Mouse (Mus musculus): ENCODE results near the gene Ywhae. TPM values are rescaled to one million over a fixed set of nuclear protein-coding genes. Genes with fewer than 3 reads are reported as not detected.

Ywhae gene
- polyA plus RNA-seq, 1 experiment from 2014 or later, result 453 TPM

DNA sequence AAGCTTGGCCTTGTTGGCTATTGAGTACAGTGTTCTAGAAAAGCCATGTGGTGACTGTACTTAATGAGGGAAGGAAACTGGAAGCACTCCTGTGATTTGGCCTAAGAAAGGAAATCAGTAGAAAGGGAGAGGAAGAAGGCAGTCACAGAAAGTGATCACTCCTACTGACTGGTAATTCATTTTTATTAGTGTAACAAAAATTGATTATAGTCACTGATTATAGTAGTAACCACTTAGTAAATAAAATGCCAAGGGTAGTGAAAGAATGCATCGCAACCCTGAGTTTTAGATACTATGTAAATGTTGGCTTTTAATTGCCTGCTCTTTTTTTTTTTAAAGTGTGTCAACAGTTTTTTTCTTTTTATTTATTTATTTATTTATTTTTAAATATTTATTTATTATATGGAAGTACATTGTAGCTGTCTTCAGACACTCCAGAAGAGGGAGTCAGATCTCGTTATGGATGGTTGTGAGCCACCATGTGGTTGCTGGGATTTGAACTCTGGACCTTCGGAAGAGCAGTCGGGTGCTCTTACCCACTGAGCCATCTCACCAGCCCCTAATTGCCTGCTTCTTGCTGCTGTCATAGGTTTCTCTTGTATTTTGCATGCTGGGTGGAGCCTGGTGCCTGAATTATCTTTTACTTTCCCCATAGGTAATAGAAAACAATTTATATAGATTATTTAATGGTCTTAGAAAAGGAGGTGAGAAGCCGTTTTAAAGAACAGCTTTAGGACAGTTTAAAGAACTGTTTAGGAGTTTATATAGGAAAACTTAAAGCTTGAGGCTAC lies 3.0 kb downstream of the Ywhae start:
- H3K27me3 ChIP-seq (replicated peaks; ENCODE audit: insufficient read depth, low read length), result no peaks in the 10 kb centered on the region
- 0 out of 2 replicates have a peak overlapping the region, but pooled peaks have one; percentile 32 for H3K27ac ChIP-seq (ENCODE audit: low read length)
- H3K4me1 ChIP-seq (ENCODE audit: insufficient read depth, low read depth, low read length), result peaks cover 21% of the 10 kb centered on the region; the same call in 1 of the 2 replicates
- H3K36me3 ChIP-seq (ENCODE audit: insufficient read depth, low read length), result no peaks in the 10 kb centered on the region
- no peak overlapping the region for H3K9ac ChIP-seq (replicated peaks; ENCODE audit: low read depth)
- no peaks in the 10 kb centered on the region for H3K9me3 ChIP-seq (ENCODE audit: low read length)
- no peak for DNase-seq (ENCODE audit: low spot score)
- ATAC-seq, result no peak
- H3K4me3 ChIP-seq (ENCODE audit: low read depth, low read length), result no peak overlapping the region
- peak overlapping the region; percentile 77; the same call in 1 of the 2 replicates for H3K4me2 ChIP-seq (replicated peaks; ENCODE audit: low read depth, low read length)
- 62% methylated on average over 5 of the region's 5 CpGs for WGBS
- no peak for TF ChIP-seq EP300 (IDR thresholded peaks at IDR 0.05)
- TF ChIP-seq CTCF (IDR thresholded peaks at IDR 0.05), result no peak

DNA sequence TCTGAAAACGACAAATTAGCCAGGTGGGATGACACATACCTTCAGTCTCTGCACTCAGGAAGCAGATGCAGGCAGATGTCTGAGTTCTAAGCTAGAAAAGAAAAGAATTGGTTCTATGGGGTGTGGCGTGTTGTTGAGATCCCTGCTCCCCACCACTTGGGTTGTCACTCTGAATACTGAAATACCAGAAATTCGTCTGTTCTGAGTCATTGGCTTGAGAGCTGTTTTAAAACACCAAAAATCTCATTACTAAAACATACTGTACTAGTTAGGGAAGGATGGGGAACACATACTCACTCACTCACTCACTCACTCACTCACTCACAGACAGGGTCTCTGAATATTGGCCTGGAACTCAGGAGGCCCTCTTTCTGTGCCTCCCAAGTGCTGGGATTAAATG lies 4.3 kb downstream of the Ywhae start:
- no peaks in the 10 kb centered on the region for H3K27me3 ChIP-seq (replicated peaks; ENCODE audit: insufficient read depth, low read length)
- peak; percentile 8; the same call in 1 of the 2 replicates for ATAC-seq
- peak overlapping the region; percentile 38; the same call in 1 of the 2 replicates for H3K27ac ChIP-seq (ENCODE audit: low read length)
- peaks cover 25% of the 10 kb centered on the region; the same call in 1 of the 2 replicates for H3K4me1 ChIP-seq (ENCODE audit: insufficient read depth, low read depth, low read length)
- TF ChIP-seq CTCF (IDR thresholded peaks at IDR 0.05), result no peak
- TF ChIP-seq EP300 (IDR thresholded peaks at IDR 0.05), result peak; percentile 92
- no peak overlapping the region for H3K9ac ChIP-seq (replicated peaks; ENCODE audit: low read depth)
- no peaks in the 10 kb centered on the region for H3K9me3 ChIP-seq (ENCODE audit: low read length)
- H3K36me3 ChIP-seq (ENCODE audit: insufficient read depth, low read length), result no peaks in the 10 kb centered on the region
- no peak overlapping the region for H3K4me2 ChIP-seq (replicated peaks; ENCODE audit: low read depth, low read length)
- DNase-seq (ENCODE audit: low spot score), result peak; percentile 64
- H3K4me3 ChIP-seq (ENCODE audit: low read depth, low read length), result no peak overlapping the region
- WGBS, result 42% methylated on average over 3 of the region's 3 CpGs

DNA sequence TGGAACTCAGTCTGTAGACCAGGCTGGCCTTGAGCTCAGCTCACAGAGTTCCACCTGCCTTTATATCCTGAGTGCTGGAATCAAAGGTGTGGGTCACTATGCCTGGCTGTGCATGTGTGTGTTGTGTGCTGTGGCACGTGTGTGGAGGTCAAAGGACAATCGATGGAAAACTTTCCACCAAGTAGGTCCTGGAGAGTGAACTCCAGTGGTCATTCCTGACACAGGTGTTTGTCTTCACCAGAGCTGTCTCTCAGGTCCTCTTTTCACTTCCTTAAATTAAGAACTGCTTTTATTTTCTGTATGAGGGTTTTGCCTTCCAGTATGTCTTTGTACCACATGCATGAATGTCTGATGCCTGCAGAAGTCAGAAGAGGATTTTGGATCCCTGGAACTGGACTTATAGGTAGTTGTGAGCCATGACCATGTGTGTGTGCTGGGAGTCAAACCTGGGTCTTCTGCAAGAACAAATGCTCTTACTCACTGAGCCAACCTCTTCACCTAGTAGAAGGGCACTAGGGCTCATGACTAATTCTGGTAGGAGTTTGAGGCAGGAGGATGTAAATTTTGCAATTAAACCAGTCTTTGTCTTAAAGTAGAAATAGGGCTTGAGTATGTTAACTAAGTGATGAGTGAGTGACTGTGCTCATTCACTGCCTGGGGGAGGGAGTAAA lies 5.3 kb downstream of the Ywhae start:
- Histone ChIP-seq H3K9me3 (ENCODE audit: low read length) (no peaks in the 10 kb centered on the region), H3K4me1 (ENCODE audit: insufficient read depth, low read depth, low read length) (peaks cover 25% of the 10 kb centered on the region; the same call in 1 of the 2 replicates), H3K9ac (replicated peaks; ENCODE audit: low read depth) (no peak overlapping the region), H3K27ac (ENCODE audit: low read length) (peak overlapping the region; percentile 14; the same call in 1 of the 2 replicates), H3K27me3 (replicated peaks; ENCODE audit: insufficient read depth, low read length) (no peaks in the 10 kb centered on the region), H3K4me2 (replicated peaks; ENCODE audit: low read depth, low read length) (no peak overlapping the region), H3K4me3 (ENCODE audit: low read depth, low read length) (no peak overlapping the region), H3K36me3 (ENCODE audit: insufficient read depth, low read length) (no peaks in the 10 kb centered on the region)
- TF ChIP-seq CTCF (IDR thresholded peaks at IDR 0.05) (no peak), EP300 (IDR thresholded peaks at IDR 0.05) (no peak)
- DNase-seq (ENCODE audit: low spot score) (no peak), ATAC-seq (no peak)
- 52% methylated on average over 2 of the region's 2 CpGs for WGBS

DNA sequence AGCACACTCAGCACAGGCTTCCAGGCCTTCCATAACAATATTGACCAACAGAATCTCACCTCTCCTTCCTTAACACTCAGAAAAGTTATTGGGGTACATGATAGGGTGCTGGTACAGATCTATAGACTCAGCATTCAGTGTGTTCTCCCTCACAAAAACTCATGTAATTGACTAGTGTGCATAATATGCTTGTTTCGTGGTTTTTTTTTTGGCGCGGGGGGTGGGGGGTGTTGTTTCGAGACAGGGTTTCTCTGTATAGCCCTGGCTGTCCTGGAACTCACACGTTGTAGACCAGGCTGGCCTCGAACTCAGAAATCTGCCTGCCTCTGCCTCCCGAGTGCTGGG lies 5.8 kb downstream of the Ywhae start:
- no peak for ATAC-seq
- H3K36me3 ChIP-seq (ENCODE audit: insufficient read depth, low read length), result no peaks in the 10 kb centered on the region
- no peak overlapping the region for H3K4me3 ChIP-seq (ENCODE audit: low read depth, low read length)
- 94% methylated on average over 7 of the region's 7 CpGs for WGBS
- TF ChIP-seq CTCF (IDR thresholded peaks at IDR 0.05), result no peak
- TF ChIP-seq EP300 (IDR thresholded peaks at IDR 0.05), result no peak
- H3K27me3 ChIP-seq (replicated peaks; ENCODE audit: insufficient read depth, low read length), result no peaks in the 10 kb centered on the region
- H3K27ac ChIP-seq (ENCODE audit: low read length), result no peak overlapping the region
- no peak for DNase-seq (ENCODE audit: low spot score)
- peaks cover 27% of the 10 kb centered on the region; the same call in 1 of the 2 replicates for H3K4me1 ChIP-seq (ENCODE audit: insufficient read depth, low read depth, low read length)
- H3K4me2 ChIP-seq (replicated peaks; ENCODE audit: low read depth, low read length), result no peak overlapping the region
- no peaks in the 10 kb centered on the region for H3K9me3 ChIP-seq (ENCODE audit: low read length)
- H3K9ac ChIP-seq (replicated peaks; ENCODE audit: low read depth), result no peak overlapping the region

DNA sequence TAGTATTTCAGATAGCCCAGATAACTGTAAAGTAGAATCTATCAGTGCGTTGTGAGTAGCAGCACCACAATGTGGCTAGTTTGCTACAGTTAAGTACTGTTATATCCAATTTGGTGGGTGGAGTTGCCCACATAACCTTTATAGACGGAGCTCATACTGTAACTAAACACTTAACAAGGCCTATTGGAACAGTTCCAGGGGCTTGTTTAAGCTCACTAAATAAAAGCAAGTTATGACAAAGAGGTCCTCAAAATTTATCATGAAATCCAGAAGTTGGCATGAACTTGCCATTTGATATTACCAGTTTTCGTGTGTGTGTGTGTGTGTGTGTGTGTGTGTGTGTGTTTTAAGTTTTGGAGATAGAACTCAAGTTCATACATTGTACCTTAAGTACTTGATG lies 7.5 kb downstream of the Ywhae start:
- DNase-seq (ENCODE audit: low spot score) (peak; percentile 59), ATAC-seq (no peak)
- Histone ChIP-seq H3K36me3 (ENCODE audit: insufficient read depth, low read length) (no peaks in the 10 kb centered on the region), H3K9ac (replicated peaks; ENCODE audit: low read depth) (no peak overlapping the region), H3K27ac (ENCODE audit: low read length) (no peak overlapping the region), H3K4me1 (ENCODE audit: insufficient read depth, low read depth, low read length) (peaks cover 28% of the 10 kb centered on the region; the same call in 1 of the 2 replicates), H3K4me2 (replicated peaks; ENCODE audit: low read depth, low read length) (no peak overlapping the region), H3K27me3 (replicated peaks; ENCODE audit: insufficient read depth, low read length) (no peaks in the 10 kb centered on the region), H3K4me3 (ENCODE audit: low read depth, low read length) (no peak overlapping the region), H3K9me3 (ENCODE audit: low read length) (no peaks in the 10 kb centered on the region)
- 41% methylated on average over 3 of the region's 3 CpGs for WGBS
- no peak for TF ChIP-seq CTCF (IDR thresholded peaks at IDR 0.05)
- TF ChIP-seq EP300 (IDR thresholded peaks at IDR 0.05), result no peak

DNA sequence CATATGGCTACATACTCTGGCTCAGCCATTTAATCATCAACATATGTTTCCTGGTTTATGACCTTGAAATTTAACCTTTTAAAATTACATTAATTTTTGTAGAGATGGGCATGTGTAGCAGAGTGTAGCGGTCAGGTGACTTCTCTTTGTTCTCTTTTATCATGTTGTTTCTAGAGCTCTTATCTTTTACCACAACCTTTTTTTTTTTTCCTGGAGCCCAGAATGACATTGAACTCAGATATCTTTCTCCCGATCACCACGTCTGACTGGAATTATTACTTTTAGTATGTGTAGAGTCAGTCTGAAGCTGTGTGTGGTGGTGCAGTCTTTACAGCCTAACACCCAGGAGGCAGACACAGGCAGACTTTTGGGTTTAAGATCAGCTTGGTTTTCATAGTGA lies 8.9 kb downstream of the Ywhae start:
- H3K9ac ChIP-seq (replicated peaks; ENCODE audit: low read depth), result no peak overlapping the region
- H3K36me3 ChIP-seq (ENCODE audit: insufficient read depth, low read length), result no peaks in the 10 kb centered on the region
- H3K9me3 ChIP-seq (ENCODE audit: low read length), result no peaks in the 10 kb centered on the region
- no peak overlapping the region for H3K27ac ChIP-seq (ENCODE audit: low read length)
- H3K27me3 ChIP-seq (replicated peaks; ENCODE audit: insufficient read depth, low read length), result no peaks in the 10 kb centered on the region
- DNase-seq (ENCODE audit: low spot score), result no peak
- WGBS, result 51% methylated on average over 3 of the region's 3 CpGs
- H3K4me1 ChIP-seq (ENCODE audit: insufficient read depth, low read depth, low read length), result peaks cover 20% of the 10 kb centered on the region; the same call in 1 of the 2 replicates
- TF ChIP-seq EP300 (IDR thresholded peaks at IDR 0.05), result no peak
- TF ChIP-seq CTCF (IDR thresholded peaks at IDR 0.05), result no peak
- no peak overlapping the region for H3K4me2 ChIP-seq (replicated peaks; ENCODE audit: low read depth, low read length)
- H3K4me3 ChIP-seq (ENCODE audit: low read depth, low read length), result no peak overlapping the region
- ATAC-seq, result no peak
